Mouse (Mus musculus) spleen, adult 2 months (tissue): Measurements from ENCODE around the gene Ccn2.

Experiments used
- CTCF ChIP-seq: fragments of 200-500 bp; IDR thresholded peaks from 2 replicates; pipeline ENCODE4 v1.5.1; 2011; ENCODE audit warnings: mild to moderate bottlenecking, inconsistent platforms; ENCODE audit not compliant: insufficient read depth, insufficient read length, insufficient replicate concordance; ENCODE audit errors: extremely low read depth
- POLR2A ChIP-seq: fragments of 200-500 bp; IDR thresholded peaks from 2 replicates; pipeline ENCODE4 v1.6.1; 2011; ENCODE audit warnings: low read depth, low read length, inconsistent platforms

GRCm38 (mm10) chr10:24595250-24596002 lies at the start of gene Ccn2:
- no peak; the same call in 1 of the 2 replicates for TF ChIP-seq POLR2A
- TF ChIP-seq CTCF = no peak
